Mouse (Mus musculus) midbrain, embryonic 16.5 days (tissue): Measurements from ENCODE around the gene Mfsd11. TPM values are rescaled to one million over a fixed set of nuclear protein-coding genes. Genes with fewer than 3 reads are reported as not detected.

Source experiments
- ATAC-seq: fragments of 200-750 bp; cut with Nextera tagmentation; 2 replicates; pipeline ENCODE4 v1.8.0; 2017; ENCODE audit warnings: moderate TSS enrichment
- H3K27ac ChIP-seq: fragments of 300-500 bp; sonication (generic); 2 replicates; pipeline ENCODE4 v1.5.1; 2014; ENCODE audit warnings: mild to moderate bottlenecking, low read length, mixed read lengths
- H3K27me3 ChIP-seq: fragments of 300-500 bp; sonication (generic); 2 replicates; pipeline ENCODE4 v1.6.1; 2014; ENCODE audit warnings: low read depth, low read length, mixed read lengths; ENCODE audit not compliant: control insufficient read depth, insufficient read depth
- H3K36me3 ChIP-seq: fragments of 300-500 bp; sonication (generic); 2 replicates; pipeline ENCODE4 v1.6.1; 2014; ENCODE audit warnings: mild to moderate bottlenecking, low read length, moderate library complexity, mixed read lengths; ENCODE audit not compliant: control insufficient read depth, insufficient read depth
- H3K4me1 ChIP-seq: fragments of 300-500 bp; sonication (generic); 2 replicates; pipeline ENCODE4 v1.6.1; 2014; ENCODE audit warnings: mild to moderate bottlenecking, low read length, mixed read lengths; ENCODE audit not compliant: control insufficient read depth, insufficient read depth
- H3K4me2 ChIP-seq: fragments of 300-500 bp; sonication (generic); 2 replicates; pipeline ENCODE4 v1.6.1; 2014; ENCODE audit warnings: mild to moderate bottlenecking, low read length, mixed read lengths
- H3K4me3 ChIP-seq: fragments of 300-500 bp; sonication (generic); 2 replicates; pipeline ENCODE4 v1.5.1; 2014; ENCODE audit warnings: low read depth, mild to moderate bottlenecking, low read length, moderate library complexity, mixed read lengths
- H3K9ac ChIP-seq: fragments of 300-500 bp; sonication (generic); 2 replicates; pipeline ENCODE4 v1.6.1; 2014; ENCODE audit warnings: low read depth, low read length, mixed read lengths
- H3K9me3 ChIP-seq: fragments of 300-500 bp; sonication (generic); replicated peaks from 2 replicates; pipeline ENCODE4 v1.6.1; 2014; ENCODE audit warnings: mild to moderate bottlenecking, low read length, mixed read lengths; ENCODE audit not compliant: control insufficient read depth, poor library complexity, severe bottlenecking
- WGBS: fragments of 180-500 bp; shearing (Covaris S2); extraction: QIAGEN DNeasy Blood & Tissue Kit; methylation state at CpG from one replicate; pipeline ENCODE4 v1.1.7; 2014; 5-methylcytosine and 5-hydroxymethylcytosine counted together
- polyA plus RNA-seq: library from polyadenylated mRNA; unstranded; fragments of >200 nt; fragmentation: Nextera tagmentation; extraction: Ambion mirVana; gene quantifications from 2 replicates; pipeline ENCODE4 v1.2.1, GENCODE M21; 2015

Gene Mfsd11
- polyA plus RNA-seq, 1 experiment from 2014 or later, result 56.2 TPM

- Histone ChIP-seq H3K9me3 (no peaks in the 10 kb centered on the region), H3K4me3 (peak overlapping the region; percentile 28; the same call in 1 of the 2 replicates), H3K27ac (peak overlapping the region; percentile 96), H3K9ac (peak overlapping the region; percentile 67), H3K27me3 (no peaks in the 10 kb centered on the region), H3K4me1 (peaks cover 55% of the 10 kb centered on the region), H3K36me3 (no peaks in the 10 kb centered on the region), H3K4me2 (peak overlapping the region; percentile 62)
- 31% methylated on average over 11 of the region's 11 CpGs for WGBS
- ATAC-seq, result peak; percentile 40
Observed at GRCm38 (mm10) chr11:116810528-116810927, 41.7 kb upstream of the Mfsd11 start.

- peak overlapping the region; percentile 96 for H3K27ac ChIP-seq
- H3K4me2 ChIP-seq, result peak overlapping the region; percentile 62
- H3K4me3 ChIP-seq, result peak overlapping the region; percentile 28
- no peaks in the 10 kb centered on the region for H3K36me3 ChIP-seq
- peaks cover 55% of the 10 kb centered on the region for H3K4me1 ChIP-seq
- 2% methylated on average over 29 of the region's 32 CpGs for WGBS
- H3K27me3 ChIP-seq, result no peaks in the 10 kb centered on the region
- ATAC-seq, result peak; percentile 96
- H3K9ac ChIP-seq, result peak overlapping the region; percentile 67
- no peaks in the 10 kb centered on the region for H3K9me3 ChIP-seq
Observed at GRCm38 (mm10) chr11:116810983-116811901, 41.0 kb upstream of the Mfsd11 start.

GRCm38 (mm10) chr11:116812793-116813529 is 39.3 kb upstream of the Mfsd11 start:
- Histone ChIP-seq H3K9ac (peak overlapping the region; percentile 39; the same call in 1 of the 2 replicates), H3K4me2 (no peak overlapping the region), H3K36me3 (no peaks in the 10 kb centered on the region), H3K27ac (peak overlapping the region; percentile 96), H3K27me3 (no peaks in the 10 kb centered on the region), H3K4me3 (no peak overlapping the region), H3K9me3 (no peaks in the 10 kb centered on the region), H3K4me1 (peaks cover 50% of the 10 kb centered on the region)
- WGBS, result 30% methylated on average over 21 of the region's 21 CpGs
- ATAC-seq, result no peak

GRCm38 (mm10) chr11:116813610-116814009 is 38.6 kb upstream of the Mfsd11 start:
- no peak for ATAC-seq
- Histone ChIP-seq H3K9me3 (no peaks in the 10 kb centered on the region), H3K27me3 (no peaks in the 10 kb centered on the region), H3K4me3 (no peak overlapping the region), H3K36me3 (no peaks in the 10 kb centered on the region), H3K4me2 (no peak overlapping the region), H3K9ac (peak overlapping the region; percentile 52; the same call in 1 of the 2 replicates), H3K27ac (peak overlapping the region; percentile 96), H3K4me1 (peaks cover 49% of the 10 kb centered on the region)
- WGBS, result 58% methylated on average over 13 of the region's 13 CpGs

- H3K27me3 ChIP-seq, result no peaks in the 10 kb centered on the region
- no peak overlapping the region for H3K4me3 ChIP-seq
- peaks cover 48% of the 10 kb centered on the region for H3K4me1 ChIP-seq
- ATAC-seq, result no peak
- peak overlapping the region; percentile 96 for H3K27ac ChIP-seq
- H3K9me3 ChIP-seq, result no peaks in the 10 kb centered on the region
- H3K36me3 ChIP-seq, result no peaks in the 10 kb centered on the region
- H3K9ac ChIP-seq, result peak overlapping the region; percentile 52
- WGBS, result 8% methylated on average over 20 of the region's 20 CpGs
- H3K4me2 ChIP-seq, result peak overlapping the region; percentile 5; the same call in 1 of the 2 replicates
Observed at GRCm38 (mm10) chr11:116814076-116814883, 38.0 kb upstream of the Mfsd11 start.

GRCm38 (mm10) chr11:116814884-116815415 is 37.3 kb upstream of the Mfsd11 start:
- Histone ChIP-seq H3K9ac (peak overlapping the region; percentile 52), H3K27ac (peak overlapping the region; percentile 96)

GRCm38 (mm10) chr11:116816769-116817168 is 35.5 kb upstream of the Mfsd11 start:
- no peak for ATAC-seq
- H3K9ac ChIP-seq, result no peak overlapping the region
- no peak overlapping the region for H3K4me2 ChIP-seq
- peaks cover 35% of the 10 kb centered on the region for H3K4me1 ChIP-seq
- H3K4me3 ChIP-seq, result no peak overlapping the region
- H3K9me3 ChIP-seq, result no peaks in the 10 kb centered on the region
- H3K27ac ChIP-seq, result no peak overlapping the region
- H3K36me3 ChIP-seq, result no peaks in the 10 kb centered on the region
- WGBS, result 91% methylated on average over 5 of the region's 5 CpGs
- H3K27me3 ChIP-seq, result no peaks in the 10 kb centered on the region

More at GRCm38 (mm10) chr11:116814884-116815415, 37.3 kb upstream of the Mfsd11 start:
- Histone ChIP-seq H3K4me1 (peaks cover 48% of the 10 kb centered on the region), H3K4me2 (no peak overlapping the region; the same call in 1 of the 2 replicates), H3K27me3 (no peaks in the 10 kb centered on the region), H3K4me3 (no peak overlapping the region), H3K9me3 (no peaks in the 10 kb centered on the region), H3K36me3 (no peaks in the 10 kb centered on the region)
- no peak for ATAC-seq
- 23% methylated on average over 7 of the region's 7 CpGs for WGBS

GRCm38 (mm10) chr11:116817567-116817966 is 34.7 kb upstream of the Mfsd11 start:
- Histone ChIP-seq H3K36me3 (no peaks in the 10 kb centered on the region), H3K4me1 (peaks cover 28% of the 10 kb centered on the region), H3K4me2 (no peak overlapping the region), H3K9ac (no peak overlapping the region), H3K27ac (no peak overlapping the region), H3K27me3 (no peaks in the 10 kb centered on the region), H3K4me3 (no peak overlapping the region), H3K9me3 (no peaks in the 10 kb centered on the region)
- 94% methylated on average over 5 of the region's 5 CpGs for WGBS
- ATAC-seq, result no peak
